Mouse (Mus musculus): Measurements from ENCODE around the gene Coro1b. TPM values are rescaled to one million over a fixed set of nuclear protein-coding genes. Genes with fewer than 3 reads are reported as not detected.

Gene Coro1b
- polyA plus RNA-seq, 1 experiment from 2014 or later: 143 TPM

GRCm38 (mm10) chr19:4104675-4105194, 43.7 kb upstream of the Coro1b start:
- no peak overlapping the region for H3K27ac ChIP-seq (ENCODE audit: low read length)
- WGBS: 93% methylated on average over 16 of the region's 16 CpGs
- H3K4me1 ChIP-seq (replicated peaks; ENCODE audit: control insufficient read depth, insufficient read depth, low read length): peaks cover 19% of the 10 kb centered on the region
- no peaks in the 10 kb centered on the region for H3K36me3 ChIP-seq (ENCODE audit: control insufficient read depth, insufficient read depth)
- ATAC-seq: no peak
- peaks cover 5% of the 10 kb centered on the region; the same call in 1 of the 2 replicates for H3K27me3 ChIP-seq (replicated peaks; ENCODE audit: control insufficient read depth, insufficient read depth, low read length)
- no peaks in the 10 kb centered on the region for H3K9me3 ChIP-seq (ENCODE audit: control insufficient read depth, low read length)
- no peak overlapping the region for H3K4me2 ChIP-seq (ENCODE audit: low read length)
- H3K4me3 ChIP-seq (replicated peaks; ENCODE audit: low read length): no peak overlapping the region
- H3K9ac ChIP-seq (replicated peaks; ENCODE audit: low read depth, low read length): no peak overlapping the region

GRCm38 (mm10) chr19:4106654-4107053, 41.8 kb upstream of the Coro1b start:
- no peak overlapping the region for H3K9ac ChIP-seq (replicated peaks; ENCODE audit: low read depth, low read length)
- no peaks in the 10 kb centered on the region for H3K9me3 ChIP-seq (ENCODE audit: control insufficient read depth, low read length)
- H3K27ac ChIP-seq (ENCODE audit: low read length): no peak overlapping the region
- no peaks in the 10 kb centered on the region; the same call in 1 of the 2 replicates for H3K27me3 ChIP-seq (replicated peaks; ENCODE audit: control insufficient read depth, insufficient read depth, low read length)
- H3K4me1 ChIP-seq (replicated peaks; ENCODE audit: control insufficient read depth, insufficient read depth, low read length): 0 out of 2 replicates have a peak, but pooled peaks cover 3% of the 10 kb centered on the region
- H3K4me2 ChIP-seq (ENCODE audit: low read length): no peak overlapping the region
- no peaks in the 10 kb centered on the region; the same call in 1 of the 2 replicates for H3K36me3 ChIP-seq (ENCODE audit: control insufficient read depth, insufficient read depth)
- no peak for ATAC-seq
- WGBS: 92% methylated on average over 14 of the region's 14 CpGs
- no peak overlapping the region for H3K4me3 ChIP-seq (replicated peaks; ENCODE audit: low read length)

GRCm38 (mm10) chr19:4108535-4108934, 39.9 kb upstream of the Coro1b start:
- H3K36me3 ChIP-seq (ENCODE audit: control insufficient read depth, insufficient read depth): peaks cover 2% of the 10 kb centered on the region; the same call in 1 of the 2 replicates
- H3K27me3 ChIP-seq (replicated peaks; ENCODE audit: control insufficient read depth, insufficient read depth, low read length): no peaks in the 10 kb centered on the region
- no peak overlapping the region for H3K4me3 ChIP-seq (replicated peaks; ENCODE audit: low read length)
- no peak overlapping the region for H3K27ac ChIP-seq (ENCODE audit: low read length)
- no peak overlapping the region for H3K9ac ChIP-seq (replicated peaks; ENCODE audit: low read depth, low read length)
- no peaks in the 10 kb centered on the region; the same call in 1 of the 2 replicates for H3K4me1 ChIP-seq (replicated peaks; ENCODE audit: control insufficient read depth, insufficient read depth, low read length)
- ATAC-seq: no peak
- H3K4me2 ChIP-seq (ENCODE audit: low read length): no peak overlapping the region
- WGBS: 91% methylated on average over 9 of the region's 9 CpGs
- no peaks in the 10 kb centered on the region for H3K9me3 ChIP-seq (ENCODE audit: control insufficient read depth, low read length)

- no peak overlapping the region for H3K4me3 ChIP-seq (replicated peaks; ENCODE audit: low read length)
- H3K4me2 ChIP-seq (ENCODE audit: low read length): no peak overlapping the region
- no peak overlapping the region for H3K27ac ChIP-seq (ENCODE audit: low read length)
- 93% methylated on average over 26 of the region's 26 CpGs for WGBS
- no peaks in the 10 kb centered on the region; the same call in 1 of the 2 replicates for H3K4me1 ChIP-seq (replicated peaks; ENCODE audit: control insufficient read depth, insufficient read depth, low read length)
- H3K9me3 ChIP-seq (ENCODE audit: control insufficient read depth, low read length): no peaks in the 10 kb centered on the region
- no peaks in the 10 kb centered on the region for H3K27me3 ChIP-seq (replicated peaks; ENCODE audit: control insufficient read depth, insufficient read depth, low read length)
- ATAC-seq: no peak
- no peak overlapping the region for H3K9ac ChIP-seq (replicated peaks; ENCODE audit: low read depth, low read length)
- peaks cover 16% of the 10 kb centered on the region for H3K36me3 ChIP-seq (ENCODE audit: control insufficient read depth, insufficient read depth)
Measured at GRCm38 (mm10) chr19:4112063-4112960, 36.1 kb upstream of the Coro1b start.

DNA sequence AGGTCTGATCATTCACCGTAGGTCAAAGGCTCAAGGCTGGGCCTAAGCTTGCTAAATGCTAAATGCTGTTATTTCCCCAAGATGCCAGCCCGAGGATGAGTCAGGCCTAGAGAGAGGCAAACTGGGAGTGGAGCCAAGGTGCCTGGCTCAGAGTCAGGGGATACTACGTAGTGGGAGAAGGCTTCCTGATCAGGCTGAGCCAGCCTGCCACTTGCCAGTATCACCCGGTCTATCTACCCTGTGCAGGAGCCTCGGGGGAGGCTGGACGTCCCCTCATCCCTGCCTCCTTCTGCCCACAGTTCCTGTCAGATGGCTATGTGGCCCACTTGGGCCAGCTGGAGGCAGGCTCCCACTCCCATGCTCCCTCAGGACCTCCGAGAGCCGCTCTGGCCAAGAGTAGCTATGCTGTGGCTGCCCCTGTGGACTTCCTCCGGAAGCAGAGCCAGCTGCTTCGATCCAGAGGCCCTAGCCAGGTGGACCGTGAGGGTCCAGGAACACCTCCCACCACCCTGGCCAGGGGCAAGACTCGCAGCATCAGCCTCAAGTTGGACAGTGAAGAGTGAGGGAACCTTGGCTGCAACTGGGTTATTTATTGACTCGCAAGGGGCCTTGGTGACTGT, 35.1 kb upstream of the Coro1b start:
- H3K4me2 ChIP-seq (ENCODE audit: low read length): no peak overlapping the region
- no peaks in the 10 kb centered on the region; the same call in 1 of the 2 replicates for H3K4me1 ChIP-seq (replicated peaks; ENCODE audit: control insufficient read depth, insufficient read depth, low read length)
- H3K36me3 ChIP-seq (ENCODE audit: control insufficient read depth, insufficient read depth): peaks cover 16% of the 10 kb centered on the region
- ATAC-seq: no peak
- H3K4me3 ChIP-seq (replicated peaks; ENCODE audit: low read length): no peak overlapping the region
- H3K27me3 ChIP-seq (replicated peaks; ENCODE audit: control insufficient read depth, insufficient read depth, low read length): no peaks in the 10 kb centered on the region
- 76% methylated on average over 13 of the region's 13 CpGs for WGBS
- no peak overlapping the region for H3K27ac ChIP-seq (ENCODE audit: low read length)
- no peaks in the 10 kb centered on the region for H3K9me3 ChIP-seq (ENCODE audit: control insufficient read depth, low read length)
- no peak overlapping the region for H3K9ac ChIP-seq (replicated peaks; ENCODE audit: low read depth, low read length)

- peaks cover 16% of the 10 kb centered on the region for H3K36me3 ChIP-seq (ENCODE audit: control insufficient read depth, insufficient read depth)
Measured at GRCm38 (mm10) chr19:4113806-4114230, 34.6 kb upstream of the Coro1b start.

GRCm38 (mm10) chr19:4114551-4114950, 33.9 kb upstream of the Coro1b start:
- no peak overlapping the region for H3K9ac ChIP-seq (replicated peaks; ENCODE audit: low read depth, low read length)
- no peak overlapping the region for H3K4me3 ChIP-seq (replicated peaks; ENCODE audit: low read length)
- no peaks in the 10 kb centered on the region for H3K27me3 ChIP-seq (replicated peaks; ENCODE audit: control insufficient read depth, insufficient read depth, low read length)
- H3K9me3 ChIP-seq (ENCODE audit: control insufficient read depth, low read length): no peaks in the 10 kb centered on the region
- H3K4me1 ChIP-seq (replicated peaks; ENCODE audit: control insufficient read depth, insufficient read depth, low read length): no peaks in the 10 kb centered on the region; the same call in 1 of the 2 replicates
- no peak overlapping the region for H3K27ac ChIP-seq (ENCODE audit: low read length)
- WGBS: 94% methylated on average over 10 of the region's 10 CpGs
- no peak overlapping the region for H3K4me2 ChIP-seq (ENCODE audit: low read length)
- peaks cover 16% of the 10 kb centered on the region for H3K36me3 ChIP-seq (ENCODE audit: control insufficient read depth, insufficient read depth)
- no peak for ATAC-seq

More at GRCm38 (mm10) chr19:4113806-4114230, 34.6 kb upstream of the Coro1b start:
- Histone ChIP-seq H3K4me2 (ENCODE audit: low read length) (no peak overlapping the region), H3K9ac (replicated peaks; ENCODE audit: low read depth, low read length) (no peak overlapping the region), H3K4me3 (replicated peaks; ENCODE audit: low read length) (no peak overlapping the region), H3K27ac (ENCODE audit: low read length) (no peak overlapping the region), H3K27me3 (replicated peaks; ENCODE audit: control insufficient read depth, insufficient read depth, low read length) (no peaks in the 10 kb centered on the region), H3K9me3 (ENCODE audit: control insufficient read depth, low read length) (no peaks in the 10 kb centered on the region), H3K4me1 (replicated peaks; ENCODE audit: control insufficient read depth, insufficient read depth, low read length) (no peaks in the 10 kb centered on the region; the same call in 1 of the 2 replicates)
- 80% methylated on average over 5 of the region's 5 CpGs for whole genome bisulfite sequencing
- ATAC-seq: no peak

GRCm38 (mm10) chr19:4115144-4115543, 33.3 kb upstream of the Coro1b start:
- Histone ChIP-seq H3K27me3 (replicated peaks; ENCODE audit: control insufficient read depth, insufficient read depth, low read length) (no peaks in the 10 kb centered on the region), H3K9me3 (ENCODE audit: control insufficient read depth, low read length) (no peaks in the 10 kb centered on the region)

GRCm38 (mm10) chr19:4115816-4116215, 32.6 kb upstream of the Coro1b start:
- ATAC-seq: no peak
- Histone ChIP-seq H3K4me3 (replicated peaks; ENCODE audit: low read length) (no peak overlapping the region), H3K9me3 (ENCODE audit: control insufficient read depth, low read length) (no peaks in the 10 kb centered on the region), H3K36me3 (ENCODE audit: control insufficient read depth, insufficient read depth) (peaks cover 16% of the 10 kb centered on the region), H3K4me2 (ENCODE audit: low read length) (no peak overlapping the region), H3K4me1 (replicated peaks; ENCODE audit: control insufficient read depth, insufficient read depth, low read length) (peaks cover 5% of the 10 kb centered on the region; the same call in 1 of the 2 replicates), H3K27me3 (replicated peaks; ENCODE audit: control insufficient read depth, insufficient read depth, low read length) (no peaks in the 10 kb centered on the region), H3K27ac (ENCODE audit: low read length) (no peak overlapping the region), H3K9ac (replicated peaks; ENCODE audit: low read depth, low read length) (no peak overlapping the region)
- WGBS: 84% methylated on average over 11 of the region's 11 CpGs

More at GRCm38 (mm10) chr19:4115144-4115543, 33.3 kb upstream of the Coro1b start:
- Histone ChIP-seq H3K36me3 (ENCODE audit: control insufficient read depth, insufficient read depth) (peaks cover 16% of the 10 kb centered on the region), H3K4me2 (ENCODE audit: low read length) (no peak overlapping the region), H3K4me3 (replicated peaks; ENCODE audit: low read length) (no peak overlapping the region), H3K9ac (replicated peaks; ENCODE audit: low read depth, low read length) (no peak overlapping the region), H3K27ac (ENCODE audit: low read length) (no peak overlapping the region), H3K4me1 (replicated peaks; ENCODE audit: control insufficient read depth, insufficient read depth, low read length) (no peaks in the 10 kb centered on the region; the same call in 1 of the 2 replicates)
- no peak for ATAC-seq
- 92% methylated on average over 10 of the region's 10 CpGs for WGBS
